Mouse (Mus musculus) kidney, adult 2 months (tissue): Measurements from ENCODE around the gene RPS10-NUDT3. TPM values are rescaled to one million over a fixed set of nuclear protein-coding genes. Genes with fewer than 3 reads are reported as not detected.

Experiments
- DNase-seq: peaks from one replicate; pipeline ENCODE4 v3.0.0; 2021
- H3K27ac ChIP-seq: fragments of 200-500 bp; 2 replicates; pipeline ENCODE4 v1.5.1; 2012; ENCODE audit warnings: low read depth, low read length, control low read depth, inconsistent platforms; ENCODE audit not compliant: insufficient read depth
- H3K27me3 ChIP-seq: fragments of 200-500 bp; replicated peaks from 2 replicates; pipeline ENCODE4 v1.6.1; 2012; ENCODE audit warnings: mild to moderate bottlenecking, moderate library complexity, low read length, inconsistent platforms; ENCODE audit not compliant: control insufficient read depth, insufficient read depth
- H3K36me3 ChIP-seq: fragments of 200-500 bp; 2 replicates; pipeline ENCODE4 v1.6.1; 2012; ENCODE audit warnings: mild to moderate bottlenecking, moderate library complexity, low read length, inconsistent platforms; ENCODE audit not compliant: control insufficient read depth, insufficient read depth
- H3K4me1 ChIP-seq: fragments of 200-500 bp; 2 replicates; pipeline ENCODE4 v1.6.1; 2011; ENCODE audit warnings: low read length; ENCODE audit not compliant: control insufficient read depth, insufficient read depth
- H3K4me3 ChIP-seq: fragments of 200-500 bp; 2 replicates; pipeline ENCODE4 v1.5.1; 2011; ENCODE audit warnings: mild to moderate bottlenecking, low read depth, low read length, control low read depth; ENCODE audit not compliant: insufficient read depth
- CTCF ChIP-seq: fragments of 200-500 bp; conservative IDR thresholded peaks from 2 replicates; pipeline ENCODE4 v1.5.1; 2011; ENCODE audit warnings: low read depth, mild to moderate bottlenecking, control low read depth, low read length, moderate library complexity, mixed read lengths; ENCODE audit not compliant: insufficient read depth, insufficient read length
- POLR2A ChIP-seq: fragments of 200-500 bp; IDR thresholded peaks from one replicate; pipeline ENCODE4 v1.6.1; 2011; ENCODE audit warnings: low read depth, low read length, control low read depth
- WGBS: fragments of 180-500 bp; shearing (Covaris S2); methylation state at CpG from one replicate; pipeline ENCODE4 v1.1.7; 2018; 5-methylcytosine and 5-hydroxymethylcytosine counted together
- polyA plus RNA-seq: library from polyadenylated mRNA; depleted of rRNA; stranded (reverse); fragments of >200 nt; gene quantifications from 2 replicates; pipeline ENCODE4 v1.2.3, GENCODE M21; 2012; rRNA removed

Gene RPS10-NUDT3
- not detected in 2 replicates for polyA plus RNA-seq

DNA sequence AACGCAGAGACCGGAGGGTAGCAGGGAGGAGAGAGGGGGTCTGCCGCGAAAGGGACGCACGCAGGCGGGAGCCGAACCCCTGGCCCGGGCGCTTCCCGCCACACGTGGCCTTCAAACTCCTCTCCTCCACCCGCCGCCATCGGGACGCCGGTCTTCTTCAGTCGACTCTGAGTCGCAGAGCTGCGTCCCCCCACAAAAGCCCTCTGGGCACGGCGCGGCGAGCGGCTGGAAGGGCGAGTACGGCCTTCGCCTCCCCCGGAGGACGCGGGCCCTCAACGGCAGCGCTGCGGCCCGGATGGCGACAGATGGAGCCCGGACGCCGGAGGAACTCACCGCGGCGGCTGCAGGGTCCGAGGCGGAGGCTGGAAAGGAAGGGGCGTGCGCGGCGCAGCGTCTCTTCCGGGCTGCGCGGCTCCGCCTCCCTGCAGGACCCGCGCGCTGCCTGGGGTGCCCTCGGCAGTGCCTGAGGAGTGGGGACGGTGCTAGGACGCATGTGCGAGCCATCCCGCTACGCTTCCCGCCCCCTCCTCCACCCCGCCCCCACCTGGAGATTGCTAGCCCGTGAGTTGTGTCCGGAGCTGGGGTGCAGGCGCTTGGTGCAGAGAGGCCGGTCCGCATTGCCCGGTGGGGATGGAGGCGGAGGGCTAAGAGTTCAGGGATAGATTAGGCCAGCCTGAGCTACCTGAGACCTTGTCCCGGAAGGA, at the start of gene RPS10-NUDT3:
RPS10-NUDT3 (minus strand) TSS at position 352 of the 704 bp plus-strand sequence.
- peak; percentile 93 for DNase-seq
- Histone ChIP-seq H3K27me3 (no peaks in the 10 kb centered on the region), H3K27ac (peak within 1 kb of the TSS; percentile 47), H3K4me1 (0 out of 2 replicates have a peak, but pooled peaks cover 6% of the 10 kb centered on the region), H3K4me3 (peak within 1 kb of the TSS; percentile 72), H3K36me3 (no peaks in the 10 kb centered on the region)
- TF ChIP-seq CTCF (no peak), POLR2A (peak; percentile 47)
- WGBS: under 1% methylated on average over 70 of the region's 72 CpGs

DNA sequence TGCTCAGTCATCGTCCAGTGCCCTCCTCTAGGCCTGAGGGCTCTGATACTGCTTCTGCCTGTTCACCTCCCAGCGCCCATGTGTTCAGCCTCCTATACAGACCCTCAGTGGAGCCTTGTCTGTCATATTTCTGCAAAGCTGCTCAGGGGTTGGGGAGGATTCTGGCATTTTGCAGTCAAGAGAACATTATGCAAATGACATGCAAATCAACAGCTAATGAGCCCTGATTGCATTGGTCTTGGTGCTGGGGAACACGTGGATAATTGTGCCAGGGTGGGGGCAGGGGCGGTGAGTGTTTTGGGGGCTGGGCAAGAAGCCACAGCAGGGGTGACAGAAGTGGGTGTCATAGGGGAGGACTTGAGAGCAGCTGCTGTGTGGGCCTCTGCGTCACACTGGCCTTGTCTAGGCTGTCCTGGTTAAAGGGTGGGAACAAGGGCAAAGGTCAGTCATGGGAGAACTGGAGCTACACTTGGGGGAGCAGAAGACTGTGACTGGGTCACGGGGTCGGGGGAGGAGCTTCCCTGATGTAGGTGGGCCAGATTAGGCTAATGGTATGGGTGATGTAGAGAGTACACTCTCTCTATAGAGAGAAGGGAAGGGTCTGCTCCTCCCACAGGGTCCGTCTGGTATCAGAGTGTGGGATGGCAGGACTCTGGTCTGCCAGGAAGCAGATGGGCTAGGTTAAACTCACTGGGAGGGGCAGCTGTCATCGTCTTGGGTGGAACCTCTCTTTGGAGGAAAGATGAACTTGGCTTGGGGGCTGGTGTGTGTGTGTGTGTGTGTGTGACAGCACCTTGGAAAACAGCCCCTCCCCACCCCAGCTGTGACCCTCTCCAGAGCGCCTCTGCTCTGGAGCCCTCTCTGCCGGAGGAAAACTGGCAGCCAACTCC, 44.1 kb upstream of the RPS10-NUDT3 start:
- Histone ChIP-seq H3K4me1 (no peaks in the 10 kb centered on the region), H3K4me3 (no peak overlapping the region), H3K27me3 (no peaks in the 10 kb centered on the region), H3K36me3 (no peaks in the 10 kb centered on the region), H3K27ac (no peak overlapping the region)
- peak; percentile 25 for DNase-seq
- 42% methylated on average over 11 of the region's 11 CpGs for WGBS
- TF ChIP-seq POLR2A (no peak), CTCF (no peak)

DNA sequence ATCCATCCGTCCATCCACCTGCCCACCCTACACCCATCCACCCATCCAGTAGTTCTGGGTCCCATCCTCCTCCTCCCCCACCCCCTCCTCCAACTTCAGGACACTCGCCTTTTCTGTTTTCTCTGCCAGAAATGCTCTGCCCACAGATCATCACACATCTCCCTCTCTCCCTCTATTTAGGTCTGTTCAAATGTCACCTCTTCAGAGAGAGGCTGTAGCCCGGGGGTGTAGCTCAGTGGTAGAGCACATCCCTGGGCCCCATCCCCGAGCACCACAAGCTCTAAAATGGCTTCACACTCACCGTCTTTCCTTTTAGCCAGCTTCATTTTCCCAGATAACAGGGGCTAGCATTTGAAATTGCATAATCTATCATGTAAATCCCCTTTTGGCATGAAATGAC, 42.7 kb upstream of the RPS10-NUDT3 start:
- TF ChIP-seq CTCF (no peak), POLR2A (no peak)
- no peaks in the 10 kb centered on the region for H3K36me3 ChIP-seq
- DNase-seq: no peak
- H3K27me3 ChIP-seq: no peaks in the 10 kb centered on the region
- H3K4me3 ChIP-seq: no peak overlapping the region
- H3K27ac ChIP-seq: no peak overlapping the region
- 87% methylated on average over 5 of the region's 5 CpGs for WGBS
- no peaks in the 10 kb centered on the region for H3K4me1 ChIP-seq

DNA sequence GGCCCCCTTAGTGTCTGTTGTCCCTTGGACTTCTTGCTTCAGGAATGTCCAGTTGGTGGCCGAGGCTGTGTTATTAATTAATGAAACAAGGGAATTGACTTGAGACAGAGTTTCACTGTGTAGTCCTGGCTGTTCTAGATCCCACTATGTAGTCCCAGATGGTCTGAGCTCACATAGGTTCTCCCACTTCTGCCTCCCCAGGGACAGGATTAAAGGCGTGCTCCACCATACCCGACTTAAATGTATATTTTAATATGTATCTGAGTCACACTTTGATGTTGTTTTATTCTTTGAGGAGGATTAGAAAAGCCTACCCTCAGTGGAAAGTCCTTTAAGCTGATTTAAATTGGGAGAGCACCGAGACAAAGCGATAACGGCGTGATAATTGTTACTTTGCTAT, 41.2 kb upstream of the RPS10-NUDT3 start:
- Histone ChIP-seq H3K27ac (no peak overlapping the region), H3K36me3 (no peaks in the 10 kb centered on the region), H3K4me3 (no peak overlapping the region), H3K4me1 (no peaks in the 10 kb centered on the region), H3K27me3 (no peaks in the 10 kb centered on the region)
- peak; percentile 7 for DNase-seq
- WGBS: 73% methylated on average over 7 of the region's 7 CpGs
- no peak for TF ChIP-seq POLR2A
- no peak for TF ChIP-seq CTCF

DNA sequence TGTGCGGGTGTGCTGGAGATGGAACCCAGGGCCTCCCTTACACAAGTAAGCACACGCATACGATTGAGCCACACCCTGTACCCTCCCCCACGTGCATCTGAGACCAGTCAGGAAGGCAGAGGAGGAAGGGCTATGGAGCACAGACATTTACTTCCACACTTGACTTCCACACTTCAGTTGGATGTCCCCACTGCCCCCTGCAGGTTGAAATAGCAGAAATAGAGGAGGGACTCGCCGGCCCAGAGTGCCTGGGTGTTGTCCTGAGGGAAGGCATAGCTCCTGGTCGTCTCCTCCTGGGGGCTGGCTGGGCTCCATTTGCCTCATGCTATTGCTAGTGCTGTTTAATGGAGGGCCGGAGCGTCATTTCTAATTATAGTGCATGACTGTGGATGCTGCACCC, 40.4 kb upstream of the RPS10-NUDT3 start:
- no peak overlapping the region for H3K27ac ChIP-seq
- WGBS: 54% methylated on average over 9 of the region's 9 CpGs
- no peaks in the 10 kb centered on the region for H3K27me3 ChIP-seq
- no peak for DNase-seq
- TF ChIP-seq CTCF (no peak), POLR2A (no peak)
- no peak overlapping the region for H3K4me3 ChIP-seq
- H3K36me3 ChIP-seq: no peaks in the 10 kb centered on the region
- no peaks in the 10 kb centered on the region for H3K4me1 ChIP-seq

DNA sequence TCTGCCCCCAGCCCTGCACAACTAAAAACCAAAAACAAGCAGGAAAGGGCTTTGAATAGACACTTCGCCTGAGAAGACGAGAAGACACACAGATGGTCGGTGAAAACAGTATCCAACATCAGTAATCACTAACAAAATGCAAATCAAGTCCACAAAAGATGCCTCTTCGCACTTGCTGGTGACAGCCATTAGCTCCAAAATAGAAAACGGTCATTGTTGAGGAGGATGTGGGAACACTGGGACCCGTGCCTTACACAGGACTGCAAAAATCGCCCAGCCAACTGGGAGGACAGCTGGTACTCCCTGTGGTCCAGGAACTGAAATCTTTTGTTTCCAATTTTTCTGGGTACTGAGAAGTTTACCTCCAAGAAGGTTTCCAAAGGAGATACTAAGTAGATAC, 38.9 kb upstream of the RPS10-NUDT3 start:
- H3K4me1 ChIP-seq: no peaks in the 10 kb centered on the region
- no peak for TF ChIP-seq POLR2A
- no peak for TF ChIP-seq CTCF
- WGBS: 85% methylated on average over 7 of the region's 7 CpGs
- H3K36me3 ChIP-seq: no peaks in the 10 kb centered on the region
- DNase-seq: no peak
- H3K27ac ChIP-seq: no peak overlapping the region
- H3K4me3 ChIP-seq: no peak overlapping the region
- no peaks in the 10 kb centered on the region for H3K27me3 ChIP-seq

DNA sequence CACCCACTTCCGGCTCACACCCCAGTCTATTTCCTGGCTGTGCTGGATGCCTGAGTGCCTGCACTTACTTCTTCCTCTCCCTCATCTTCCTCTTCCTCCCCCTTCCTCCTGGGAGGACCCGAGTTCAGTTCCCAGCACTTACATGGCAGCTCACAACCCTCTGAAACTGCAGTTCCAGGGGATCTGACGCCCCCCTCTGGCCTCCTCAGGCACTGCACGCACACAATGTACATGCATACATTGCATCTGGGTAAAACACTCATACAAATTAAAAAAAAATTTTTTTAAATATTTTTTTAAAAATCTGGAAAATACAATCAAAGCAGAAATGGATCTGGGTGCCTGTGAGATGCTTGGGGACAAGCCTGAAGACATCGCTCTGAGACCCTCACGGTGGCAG, 36.7 kb upstream of the RPS10-NUDT3 start:
- 81% methylated on average over 6 of the region's 6 CpGs for WGBS
- H3K4me3 ChIP-seq: no peak overlapping the region
- no peaks in the 10 kb centered on the region for H3K27me3 ChIP-seq
- H3K36me3 ChIP-seq: no peaks in the 10 kb centered on the region
- no peaks in the 10 kb centered on the region for H3K4me1 ChIP-seq
- no peak overlapping the region for H3K27ac ChIP-seq
- DNase-seq: no peak
- no peak for TF ChIP-seq CTCF
- TF ChIP-seq POLR2A: no peak
